Mouse (Mus musculus) testis, adult 10 weeks (tissue): Measurements from ENCODE around the gene Tsen2. TPM values are rescaled to one million over a fixed set of nuclear protein-coding genes. Genes with fewer than 3 reads are reported as not detected.

Experiments
- polyA plus RNA-seq: library from polyadenylated mRNA; stranded (reverse); fragments of 350-450 nt; fragmentation: Illumina TruSeq; extraction: RNeasy Lipid Tissue Mini Kit (QIAGEN cat#74804); gene quantifications from one replicate; pipeline ENCODE4 v1.2.3, GENCODE M21; 2014; ENCODE audit warnings: low read depth, low replicate concordance

The Tsen2 gene
- 0.77 TPM for polyA plus RNA-seq

DNA sequence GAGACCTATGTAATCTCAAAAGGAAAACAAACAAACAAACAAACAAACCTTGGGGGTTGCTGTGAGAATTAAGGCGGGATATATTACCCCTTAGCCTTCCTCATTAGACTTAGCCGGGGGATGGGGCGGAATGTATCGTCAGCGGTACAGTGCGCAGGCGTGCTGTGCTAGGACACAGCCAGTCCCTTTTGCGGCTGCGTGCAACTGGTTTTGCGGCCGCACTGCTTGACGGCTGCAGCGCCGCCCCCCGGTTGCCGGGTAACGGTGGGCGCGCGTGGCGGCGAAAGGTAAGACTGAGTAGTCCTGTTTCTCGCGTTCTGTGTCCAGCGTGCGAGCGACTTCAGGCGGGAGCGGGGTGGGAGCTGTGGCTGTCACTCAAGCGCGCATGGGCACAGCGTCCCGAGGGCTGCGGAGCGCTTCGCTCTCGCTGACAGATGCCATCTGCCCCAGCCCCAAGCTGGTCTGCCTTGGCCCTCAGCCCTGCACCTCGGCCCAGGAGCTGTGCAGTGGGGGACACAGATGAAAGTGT, at the start of gene Tsen2:
Tsen2 (plus strand) TSS at position 223 of the 529 bp plus-strand sequence.

DNA sequence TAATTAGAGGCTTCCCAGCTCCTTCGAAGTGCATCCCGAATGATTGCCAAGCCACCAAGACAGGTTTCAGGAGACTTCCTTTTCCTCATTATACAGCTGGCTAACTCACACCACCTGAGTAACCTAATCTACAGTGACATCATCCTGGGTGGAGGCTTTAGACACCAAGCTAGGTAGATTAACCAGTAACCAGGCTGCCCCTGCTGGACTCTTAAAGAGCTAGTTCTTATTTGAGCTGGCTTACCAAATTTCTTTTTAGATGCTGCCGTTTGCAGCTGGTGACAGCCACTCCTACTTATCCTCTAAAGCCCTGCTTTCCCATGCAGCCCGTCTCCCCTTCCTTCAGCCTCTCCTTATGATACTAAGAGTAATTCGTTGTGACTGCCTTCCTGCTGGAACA, 48.0 kb downstream of the Tsen2 start, which contains the start of gene Mkrn2os:
Mkrn2os (minus strand) TSS at position 119 of the 400 bp plus-strand sequence.

DNA sequence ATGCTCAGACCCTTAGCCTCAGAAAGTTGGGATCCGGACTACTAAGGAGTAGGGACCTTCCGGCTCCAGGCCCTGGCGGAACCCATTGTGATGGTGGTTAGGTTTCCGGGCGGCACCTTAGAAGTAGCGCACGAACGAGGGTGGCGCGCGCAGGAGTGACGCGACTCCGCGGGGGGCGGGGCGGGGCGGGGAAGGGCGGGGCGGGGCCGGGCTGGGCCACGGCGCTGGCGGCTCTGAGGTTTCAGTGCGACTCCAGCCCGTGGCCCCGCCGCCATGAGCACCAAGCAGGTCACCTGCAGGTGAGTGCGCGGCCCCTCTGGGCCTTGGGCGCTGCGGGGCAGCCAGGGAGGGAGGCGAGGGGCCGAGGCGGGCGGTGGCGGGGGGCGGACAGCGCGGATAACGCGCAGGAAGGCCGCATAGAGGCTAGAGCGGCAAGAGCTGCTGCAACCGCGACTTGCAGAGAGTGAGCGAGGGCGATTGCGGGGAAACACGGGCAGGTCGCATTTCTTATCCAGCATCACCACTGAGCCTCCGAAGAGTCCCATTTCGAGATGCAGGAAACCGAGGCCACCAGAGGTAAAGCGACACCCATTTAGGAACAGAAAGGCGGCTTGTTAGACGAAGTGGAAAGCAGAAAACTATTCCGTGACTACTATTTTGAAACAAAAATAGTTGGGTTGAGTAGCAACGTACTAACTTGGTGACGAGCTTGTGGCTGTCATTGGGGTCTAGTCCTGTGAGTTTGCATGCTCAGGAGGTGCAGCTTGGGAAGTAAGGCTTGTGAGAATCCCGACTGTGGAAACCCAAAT, 57.5 kb downstream of the Tsen2 start, which contains the start of gene Mkrn2:
Mkrn2 (plus strand) TSS at position 188 of the 809 bp plus-strand sequence.

Other genes starting within 250 kb of the Tsen2 start
- 4.9 TPM for gene Pparg, start 183.7 kb upstream of the Tsen2 start, polyA plus RNA-seq
- gene Mkrn2os, start 47.9 kb downstream of the Tsen2 start, polyA plus RNA-seq = 0.14 TPM
- gene Mkrn2, start 57.2 kb downstream of the Tsen2 start, polyA plus RNA-seq = 20.4 TPM
- 19.5 TPM for gene Raf1, start 132.0 kb downstream of the Tsen2 start, polyA plus RNA-seq
- not detected for gene Tmem40, start 217.7 kb downstream of the Tsen2 start, polyA plus RNA-seq
- gene Cand2, start 229.9 kb downstream of the Tsen2 start, polyA plus RNA-seq = 1.9 TPM